Mouse (Mus musculus) gastrocnemius, postnatal 4 days (tissue): ENCODE results near the gene 3110021N24Rik. TPM values are rescaled to one million over a fixed set of nuclear protein-coding genes. Genes with fewer than 3 reads are reported as not detected.
"Not testable (repeated sequence)": the region's sequence is repeated elsewhere in the genome, so short reads cannot be mapped to it uniquely, and the experiment has no call there.

Experiments used
- DNase-seq, 2 experiments: peaks; one replicate each; pipeline ENCODE4 v3.0.0; 2021 to 2022; ENCODE audit warnings: low spot score in 2 of 2, mixed read lengths in 2 of 2
- long read RNA-seq, 2 experiments: library from polyadenylated mRNA; stranded (forward); transcript quantifications; one replicate each; pipeline ENCODE4 v2.0.0; 2021
- total RNA-seq, 2 experiments: library from RNA; stranded (reverse); gene quantifications; 2 replicates each; pipeline ENCODE4 v1.2.3; 2021

The 3110021N24Rik gene
- under 1 TPM; 0.73 to 0.93 TPM for total RNA-seq
- long read RNA-seq, experiment 1, result 0 reads
- long read RNA-seq, experiment 2, partial matches to known transcripts, result 0 of 2 reads
- long read RNA-seq, experiment 2, other reads (novel, unspliced or antisense), result 2 of 2 reads

DNA sequence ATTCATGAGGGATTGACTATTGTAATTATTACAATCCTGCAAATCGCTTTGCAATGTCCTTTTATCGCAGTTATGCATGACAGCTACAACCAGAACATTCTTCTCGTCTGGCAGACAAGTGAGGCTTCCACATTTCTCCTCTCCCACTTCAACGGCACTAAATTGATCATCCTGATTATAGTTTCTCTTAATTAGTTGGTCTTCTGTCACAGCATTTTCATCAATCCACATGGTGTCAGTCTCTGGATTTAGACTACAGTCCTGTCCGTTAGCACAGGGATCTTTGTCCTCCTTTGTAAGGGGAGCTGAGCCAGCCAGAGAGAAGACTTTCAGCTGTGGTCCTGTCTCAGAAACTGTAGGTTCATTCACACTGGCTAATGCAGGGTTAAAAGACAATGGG is at the start of gene 3110021N24Rik:
Gene 3110021N24Rik (plus strand): TSS at position 301 of the 400 bp plus-strand sequence.
- DNase-seq, result no peak

DNA sequence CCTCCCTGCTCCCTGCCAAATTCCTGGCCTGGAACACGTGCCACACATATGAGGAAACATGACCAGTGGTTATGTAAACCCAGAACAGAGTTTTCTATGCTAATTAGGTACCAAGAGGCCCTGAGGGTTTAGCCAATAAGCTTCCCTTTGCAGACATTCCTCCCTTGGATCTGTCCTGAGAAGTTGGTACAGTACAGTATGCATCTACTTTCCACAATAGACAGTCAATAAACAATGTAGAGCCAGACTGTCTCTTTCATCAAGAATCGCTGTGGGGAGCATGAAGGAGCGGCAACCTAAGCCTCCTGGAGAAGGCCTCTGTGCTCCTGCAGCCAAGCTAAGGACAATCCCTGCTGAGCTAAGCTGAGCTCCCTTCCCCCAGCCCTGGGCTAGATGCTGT is 33.3 kb upstream of the 3110021N24Rik start:
- no peak for DNase-seq

DNA sequence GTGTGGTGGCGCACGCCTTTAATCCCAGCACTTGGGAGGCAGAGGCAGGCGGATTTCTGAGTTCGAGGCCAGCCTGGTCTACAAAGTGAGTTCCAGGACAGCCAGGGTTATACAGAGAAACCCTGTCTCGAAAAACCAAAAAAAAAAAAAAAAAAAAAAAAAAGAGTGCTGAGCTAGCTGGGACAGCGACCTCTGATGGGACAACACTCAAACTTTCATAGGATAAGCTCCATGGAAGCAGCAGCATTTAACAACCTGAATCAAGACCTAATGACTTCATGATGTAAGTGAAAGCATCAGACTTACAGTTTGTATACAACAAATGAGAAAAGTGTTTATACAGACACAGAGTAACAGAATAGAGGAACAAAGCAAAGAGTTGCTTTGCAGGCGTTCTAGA is 32.4 kb upstream of the 3110021N24Rik start:
- not testable (repeated sequence) for DNase-seq

DNA sequence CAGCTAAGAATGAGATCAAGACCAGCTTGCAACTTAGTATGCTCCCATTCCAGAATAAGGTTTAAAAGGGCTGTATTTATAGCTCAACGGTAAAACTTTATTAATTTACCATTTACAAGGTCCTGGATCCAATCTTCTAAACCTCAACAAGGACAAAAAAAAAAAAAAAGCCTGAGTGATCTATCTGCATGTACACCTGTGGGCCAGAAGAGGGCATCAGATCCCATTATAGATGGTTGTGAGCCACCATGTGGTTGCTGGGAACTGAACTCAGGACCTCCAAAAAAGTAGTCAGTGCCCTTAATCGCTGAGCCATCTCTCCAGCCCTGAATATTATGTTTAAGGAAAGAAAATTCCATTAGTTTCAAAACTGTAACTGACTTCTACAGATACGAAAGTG is 29.0 kb upstream of the 3110021N24Rik start:
- no peak for DNase-seq

DNA sequence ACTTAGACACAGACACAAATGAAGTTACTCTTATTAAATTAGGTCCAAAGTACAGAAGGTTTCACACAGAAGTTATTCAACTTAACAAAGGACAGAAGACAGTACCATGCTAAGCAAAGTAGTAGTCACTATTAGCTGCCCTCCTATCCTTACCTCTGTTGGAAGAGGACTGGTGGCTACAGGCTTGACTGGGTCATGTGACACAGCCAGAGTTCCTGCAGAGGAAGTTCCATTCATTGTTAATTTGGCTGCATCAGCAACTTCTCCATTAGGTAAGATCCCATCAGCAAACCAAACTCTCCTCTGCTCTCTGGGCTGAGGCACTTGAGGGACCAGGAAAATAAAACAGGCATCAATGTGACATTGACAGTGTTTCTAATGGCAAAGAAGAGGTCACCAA is 28.0 kb upstream of the 3110021N24Rik start:
- DNase-seq, result no peak

DNA sequence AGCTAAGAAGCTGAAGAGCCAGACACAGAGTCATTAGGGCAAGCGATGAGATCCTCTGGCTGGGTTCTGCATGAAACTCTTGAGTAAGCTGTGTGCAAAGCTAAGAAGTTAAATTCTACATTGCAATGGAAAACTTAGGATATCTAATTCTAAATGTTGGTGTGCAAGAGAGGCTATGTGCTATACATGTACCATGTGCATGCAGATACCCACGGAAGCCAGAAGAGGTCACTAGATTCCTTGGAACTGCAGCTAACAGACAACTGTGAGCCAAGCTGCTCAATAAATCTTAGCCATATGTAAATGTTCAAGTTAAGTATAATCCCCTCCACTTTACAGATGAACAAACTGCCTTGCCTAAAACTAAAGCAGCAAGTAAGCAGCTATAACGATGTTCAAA is 22.5 kb upstream of the 3110021N24Rik start:
- DNase-seq, result no peak

DNA sequence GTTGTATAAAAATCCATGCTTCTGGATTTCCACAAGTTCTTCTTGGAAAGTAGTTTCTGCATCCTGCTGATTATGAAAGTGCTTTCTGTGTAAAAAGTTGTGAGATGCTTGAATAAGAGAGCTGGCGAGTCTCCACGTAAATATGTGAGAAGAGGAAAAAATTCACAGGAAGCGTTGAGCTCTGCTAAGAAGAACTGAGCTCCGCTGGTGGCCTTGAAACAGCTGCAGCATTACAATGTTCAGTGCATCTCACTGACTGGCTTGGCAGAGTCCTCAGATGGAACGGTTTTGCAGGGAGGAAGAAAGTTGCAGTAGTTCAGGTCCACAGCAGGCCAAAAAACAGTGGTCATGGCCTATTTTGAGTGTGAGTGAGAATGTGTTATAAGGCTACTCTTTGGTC is 11.2 kb upstream of the 3110021N24Rik start:
- peak in 1 of 2 experiments; percentile 14 for DNase-seq

DNA sequence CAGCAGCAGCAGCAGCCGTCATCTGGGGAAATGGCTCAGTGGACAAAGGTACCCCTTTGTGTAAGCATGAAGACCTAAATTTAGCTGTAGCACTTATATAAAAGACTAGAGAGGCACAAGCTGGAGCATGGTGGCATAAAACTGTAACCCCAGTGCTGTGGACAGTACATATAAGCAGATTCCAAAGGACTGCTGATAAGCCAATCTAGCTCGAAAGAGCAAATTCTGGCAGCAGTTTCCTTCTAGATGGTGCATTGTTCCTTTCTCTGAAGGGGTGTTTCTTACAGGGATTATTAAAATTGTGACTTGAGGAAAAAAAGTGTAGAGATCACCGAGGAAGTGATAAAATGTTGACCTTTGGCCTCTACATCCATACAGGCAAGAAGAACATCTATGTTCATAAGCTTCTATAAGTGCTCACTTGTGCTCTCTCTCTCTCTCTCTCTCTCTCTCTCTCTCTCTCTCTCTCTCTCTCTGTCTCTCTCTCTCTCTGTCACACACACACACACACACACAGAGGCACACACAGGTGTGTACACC is 1.9 kb downstream of the 3110021N24Rik start:
- DNase-seq, result no peak

DNA sequence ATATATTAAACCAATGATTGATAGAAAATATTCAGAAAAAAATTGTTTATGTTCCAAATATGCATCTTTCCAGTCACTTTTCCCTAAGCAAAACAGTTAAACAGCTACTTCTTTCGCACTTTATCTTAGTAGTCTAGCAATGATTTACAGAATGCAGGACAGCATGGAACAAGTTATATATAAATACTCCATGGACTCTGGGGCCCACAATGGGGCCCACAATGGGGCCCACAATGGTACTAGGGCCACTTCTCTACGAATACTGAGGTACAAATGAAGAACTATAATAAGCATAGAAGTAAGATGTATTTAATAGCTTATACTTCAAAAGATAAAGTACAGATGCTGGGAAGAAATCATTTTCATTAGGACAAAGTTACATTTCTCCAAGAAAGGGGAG is 4.7 kb downstream of the 3110021N24Rik start:
- no peak for DNase-seq

DNA sequence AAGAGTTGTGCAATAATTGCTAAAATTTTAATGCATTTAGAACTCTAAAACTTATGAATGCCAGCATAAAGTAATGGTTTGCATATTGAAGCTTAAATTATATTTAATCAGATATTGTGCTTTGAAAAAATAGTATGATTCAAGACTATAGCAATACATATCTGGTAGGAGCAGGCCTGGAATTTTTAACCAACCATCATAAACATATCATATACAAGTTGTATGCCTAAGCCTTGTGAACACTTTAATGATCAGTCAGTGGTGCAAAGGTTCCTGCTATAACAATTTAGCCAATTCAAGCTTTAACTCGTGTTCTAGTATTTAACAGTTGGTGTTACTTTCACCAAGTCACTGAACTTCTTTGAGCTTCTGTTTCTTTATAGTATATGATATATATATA is 11.0 kb downstream of the 3110021N24Rik start:
- no peak for DNase-seq

DNA sequence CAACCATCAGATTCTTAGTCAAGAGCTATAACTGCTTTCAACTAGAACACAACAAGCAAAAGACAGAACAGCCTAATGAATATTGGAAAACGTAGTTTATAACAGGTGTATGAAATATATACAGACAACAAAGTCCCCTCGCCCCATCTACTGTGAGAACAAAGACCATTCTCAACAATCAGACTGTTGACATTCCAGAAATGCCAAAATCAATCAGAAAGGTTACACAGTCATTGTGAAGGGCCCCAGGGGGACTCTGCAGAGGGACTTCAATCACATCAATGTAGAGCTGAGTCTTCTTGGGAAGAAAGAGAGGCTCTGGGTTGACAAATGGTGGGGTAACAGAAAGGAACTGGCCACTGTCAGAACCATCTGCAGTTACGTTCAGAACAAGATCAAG is 12.1 kb downstream of the 3110021N24Rik start:
- DNase-seq, result no peak

DNA sequence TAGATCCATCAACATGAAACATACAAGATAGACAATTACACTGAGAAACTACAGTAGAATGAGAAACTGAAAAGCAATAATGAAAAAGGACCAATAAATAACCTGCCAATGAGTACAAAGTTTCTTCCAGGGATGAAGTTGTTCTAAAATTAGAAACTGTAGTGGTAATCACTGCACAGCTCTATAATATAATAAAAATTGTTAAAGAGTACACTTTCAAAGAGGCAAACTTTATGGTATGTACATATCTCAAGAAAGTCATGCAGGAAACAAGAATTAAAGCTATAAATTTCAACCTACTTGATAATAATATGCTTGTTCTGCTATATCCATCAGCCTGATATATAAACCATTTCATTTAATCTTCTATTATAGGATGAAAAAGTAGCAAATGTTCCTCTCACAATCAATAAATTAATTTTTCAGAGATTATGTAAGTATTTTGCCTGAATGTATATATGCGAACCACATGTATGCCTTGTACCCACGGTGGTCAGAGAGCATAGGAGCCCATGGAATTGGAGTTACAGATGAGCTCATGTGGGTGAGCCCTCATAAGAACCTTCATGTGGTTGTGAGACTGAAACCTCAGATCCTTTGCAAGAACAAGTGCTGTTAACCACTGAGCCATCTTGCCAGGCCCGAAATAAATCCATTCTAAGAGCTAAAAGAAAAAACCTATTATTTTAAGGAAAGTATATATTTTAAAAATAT is 26.9 kb downstream of the 3110021N24Rik start:
- no peak for DNase-seq

DNA sequence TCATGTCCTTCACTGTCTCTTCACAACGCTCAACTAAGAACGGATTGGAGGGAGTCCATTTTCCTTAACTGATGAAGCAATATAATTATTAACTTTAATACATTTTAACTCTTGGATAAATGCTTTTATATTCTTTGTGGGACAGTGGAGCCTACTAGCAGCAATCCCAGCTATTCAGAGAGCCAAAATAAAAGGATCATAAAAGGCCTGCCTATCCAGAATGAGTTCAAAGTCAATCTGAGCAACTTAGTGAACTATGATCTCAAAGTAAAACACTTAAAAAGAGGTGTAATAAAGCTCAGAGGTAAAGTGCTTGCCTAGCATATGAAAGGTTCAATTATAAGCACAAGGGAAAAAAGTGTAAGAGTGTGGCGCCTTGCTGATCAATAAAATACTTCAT is 40.1 kb downstream of the 3110021N24Rik start:
- DNase-seq, result no peak

DNA sequence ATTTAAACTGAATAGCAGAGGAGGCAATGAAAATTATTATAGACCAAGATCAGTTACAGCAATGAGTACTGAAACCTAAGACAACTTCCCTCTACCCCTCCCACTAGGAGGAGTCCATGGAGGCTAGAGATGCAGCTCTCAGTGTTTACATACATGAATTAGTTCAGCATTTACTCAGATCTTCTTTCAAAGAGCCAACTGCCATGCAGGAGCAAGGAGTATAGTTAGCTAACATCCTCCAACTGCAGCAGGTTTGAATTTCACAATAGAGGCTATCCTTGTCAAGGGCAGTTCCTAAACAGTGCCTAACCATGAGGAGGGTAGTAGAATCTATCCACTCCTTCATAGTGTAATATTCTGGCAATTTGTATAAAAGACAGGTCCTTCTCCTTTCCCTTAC is 49.1 kb downstream of the 3110021N24Rik start:
- no peak for DNase-seq

DNA sequence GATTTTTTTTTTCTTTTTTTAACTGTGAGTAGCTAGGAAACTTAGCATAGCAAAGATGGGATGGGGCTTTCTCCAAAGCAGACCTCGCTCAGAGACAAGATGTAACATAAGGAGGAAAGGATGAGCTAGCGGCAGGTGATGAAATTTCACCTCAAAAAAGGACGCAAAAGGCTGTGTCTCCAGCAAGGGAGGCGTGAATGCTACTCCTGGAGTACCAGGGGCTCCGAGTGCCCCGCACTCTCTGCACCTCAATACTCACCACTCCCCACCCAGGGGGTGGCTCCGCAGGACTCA is 60.3 kb downstream of the 3110021N24Rik start:
- DNase-seq, result no peak

DNA sequence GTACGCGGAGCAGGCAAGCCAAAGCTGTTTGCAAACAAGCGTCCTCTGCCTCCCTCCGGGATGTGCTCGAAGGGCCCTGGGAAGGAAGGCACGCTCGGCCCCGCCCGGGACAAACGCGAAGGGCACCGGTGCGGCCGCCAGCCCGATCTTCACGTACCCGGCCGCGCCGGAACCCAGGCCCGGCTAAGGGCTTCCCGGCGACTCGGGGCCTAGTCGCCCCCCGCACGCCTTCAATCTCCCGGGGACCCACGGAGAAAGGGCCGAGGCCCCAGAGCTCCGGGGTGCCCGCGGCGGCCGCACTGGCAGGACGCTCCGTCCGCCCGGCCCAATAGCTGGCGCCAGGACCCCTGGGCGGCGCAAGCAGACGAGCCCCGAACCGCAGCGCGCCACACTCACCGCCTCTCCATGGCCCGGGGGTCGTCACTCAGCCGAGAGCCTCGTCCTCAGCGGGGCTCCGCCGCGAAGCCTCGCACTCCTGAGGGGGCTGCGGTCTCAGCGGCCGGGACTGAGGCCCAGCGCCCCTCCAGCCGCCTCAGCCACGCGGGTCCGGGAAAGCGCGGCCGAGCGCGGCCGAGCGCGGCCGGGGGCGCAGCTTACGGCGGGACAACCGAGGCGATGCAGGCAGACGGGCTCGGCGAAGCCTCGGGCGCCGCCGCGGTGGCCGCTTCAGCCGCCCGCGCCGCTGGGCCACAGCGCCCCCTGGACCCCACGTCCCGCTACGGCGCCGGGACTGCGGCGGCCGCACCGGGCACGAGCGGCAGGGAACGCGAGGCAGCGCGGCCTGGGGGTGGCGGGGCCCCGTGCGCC is 60.8 kb downstream of the 3110021N24Rik start, which contains the start of gene Zfyve9:
Gene Zfyve9 (minus strand): TSS at position 742 of the 807 bp plus-strand sequence.
- DNase-seq, result peak; percentile 80 to 81

DNA sequence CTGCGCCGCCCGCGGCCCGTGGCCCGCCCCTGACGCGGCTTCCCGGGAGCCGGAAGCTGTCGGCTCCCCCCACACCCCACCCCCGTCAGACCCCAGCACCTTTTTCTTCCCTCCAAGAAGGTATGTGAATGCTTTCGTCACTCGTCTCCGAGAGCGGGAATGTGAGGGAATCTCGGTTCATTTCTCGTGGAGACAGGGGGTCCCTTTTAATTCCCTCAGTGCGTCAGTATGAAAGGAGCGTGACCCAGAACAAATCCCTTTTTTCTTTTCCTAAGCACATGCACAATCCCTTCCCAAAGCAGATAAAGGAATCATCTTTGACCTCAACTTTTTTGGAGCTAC is 61.4 kb downstream of the 3110021N24Rik start:
- DNase-seq, result no peak

DNA sequence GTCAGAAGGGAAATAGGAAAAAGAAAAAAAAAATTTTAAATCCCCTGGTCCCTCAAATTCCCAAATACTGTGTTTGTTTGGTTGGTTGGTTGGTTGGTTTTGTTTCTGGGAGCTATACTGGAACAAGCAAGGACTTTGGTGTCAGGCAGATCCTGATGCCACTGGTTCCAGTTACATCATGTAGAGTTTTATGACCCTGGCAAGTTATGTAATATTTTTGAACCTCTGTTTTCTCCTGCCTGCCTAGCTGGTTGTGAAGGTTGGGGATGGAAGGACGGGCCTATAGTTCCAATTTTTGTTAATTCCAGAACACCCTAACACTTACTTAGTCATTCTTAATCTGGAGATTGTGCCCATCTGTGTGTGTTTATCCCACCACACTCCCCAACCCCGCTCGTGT is 62.1 kb downstream of the 3110021N24Rik start:
- DNase-seq, result no peak

DNA sequence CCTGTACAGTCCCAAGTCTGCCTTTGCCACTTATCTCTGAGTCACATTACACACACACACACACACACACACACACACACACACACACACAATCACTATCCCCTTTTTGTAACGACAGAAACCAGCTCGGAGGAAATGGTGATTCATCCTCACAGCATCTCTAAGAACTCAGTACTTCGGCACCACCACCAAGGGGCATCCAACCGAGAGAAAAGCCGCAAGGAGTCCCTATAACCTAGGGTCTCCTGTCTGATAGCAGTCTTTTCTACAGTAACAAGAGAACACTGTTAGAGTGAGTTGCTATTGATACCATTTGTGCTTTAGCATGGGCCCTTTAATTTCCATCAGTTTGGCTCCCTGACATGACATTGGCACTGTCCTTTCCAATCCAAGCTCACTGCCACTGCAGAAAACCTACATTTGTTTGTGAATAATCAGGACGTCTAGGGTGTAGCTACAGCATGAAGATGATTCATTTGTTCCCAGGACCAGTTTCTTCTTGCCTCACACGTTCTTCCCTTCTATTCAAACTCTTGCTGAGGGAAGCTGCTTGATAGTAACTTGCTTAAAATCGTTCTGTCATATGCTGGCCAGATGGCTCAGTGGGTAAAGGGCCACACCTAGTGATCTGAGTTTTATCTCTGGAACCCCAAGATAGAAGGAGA is 63.1 kb downstream of the 3110021N24Rik start:
- DNase-seq, result no peak

DNA sequence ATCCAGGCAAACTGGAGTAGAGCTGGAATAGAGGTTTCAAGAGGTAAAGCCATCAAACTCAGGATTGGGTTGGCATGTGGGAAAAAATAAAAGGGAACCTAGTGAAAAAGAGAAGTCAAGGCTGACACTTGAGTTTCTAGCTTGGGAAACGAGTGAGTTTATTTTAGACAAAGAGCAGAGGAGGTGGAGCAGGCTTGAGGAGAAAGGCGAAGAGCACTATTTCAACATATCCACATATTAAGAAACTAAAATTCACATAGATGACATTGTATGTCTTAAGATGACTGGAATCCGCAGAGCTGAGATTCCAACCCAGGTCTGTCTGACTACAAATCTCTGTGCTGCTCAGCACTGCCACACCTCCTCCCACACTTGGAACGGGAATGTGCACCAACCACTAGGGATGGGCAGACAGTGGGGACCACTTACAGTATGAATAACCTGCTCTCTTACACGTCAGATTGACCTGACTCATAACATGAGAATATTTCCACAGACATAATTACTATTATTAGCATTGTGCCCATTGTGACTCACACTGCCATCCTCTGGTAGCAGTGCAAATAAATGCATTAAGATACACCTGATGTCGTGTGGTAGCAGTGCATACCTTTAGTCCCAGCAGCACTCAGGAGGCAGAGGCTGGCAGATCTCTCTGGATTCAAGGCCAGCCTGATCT is 69.9 kb downstream of the 3110021N24Rik start:
- no peak for DNase-seq

DNA sequence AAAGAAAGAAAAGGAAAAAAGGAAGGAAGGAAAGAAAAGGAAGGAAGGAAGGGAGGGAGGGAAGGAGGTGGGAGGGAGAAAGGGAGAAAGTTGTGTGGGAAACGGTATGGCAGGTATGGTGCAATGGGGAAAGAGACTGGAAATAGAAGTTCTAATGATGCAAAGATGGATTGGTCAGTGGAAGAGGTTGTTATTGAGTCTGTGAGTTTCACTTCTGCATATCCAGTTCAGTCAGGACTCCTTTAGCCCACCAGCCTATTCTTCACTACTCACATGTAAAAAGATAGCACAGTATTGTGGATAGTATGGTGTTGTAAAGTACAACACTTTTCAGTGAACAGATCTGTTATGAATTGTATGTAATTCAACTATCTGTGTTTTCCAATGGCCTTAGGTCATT is 71.1 kb downstream of the 3110021N24Rik start:
- DNase-seq, result no peak
